Mouse (Mus musculus) stomach, embryonic 16.5 days (tissue): ENCODE data around the gene Slc36a3. TPM values are rescaled to one million over a fixed set of nuclear protein-coding genes. Genes with fewer than 3 reads are reported as not detected.

ENCODE experiments used
- ATAC-seq: fragments of 200-750 bp; cut with Nextera tagmentation; 2 replicates; pipeline ENCODE4 v1.8.0; 2017; ENCODE audit warnings: moderate number of reproducible peaks, moderate TSS enrichment; ENCODE audit not compliant: insufficient read depth, low FRiP score
- H3K27ac ChIP-seq: fragments of 300-500 bp; sonication (generic); 2 replicates; pipeline ENCODE4 v1.5.1; 2014; ENCODE audit warnings: low read length
- H3K27me3 ChIP-seq: fragments of 300-500 bp; sonication (generic); 2 replicates; pipeline ENCODE4 v1.6.1; 2014; ENCODE audit warnings: low read length, control low read depth, mixed read lengths; ENCODE audit not compliant: control insufficient read depth, insufficient read depth
- H3K36me3 ChIP-seq: fragments of 300-500 bp; sonication (generic); 2 replicates; pipeline ENCODE4 v1.6.1; 2014; ENCODE audit warnings: low read length; ENCODE audit not compliant: control insufficient read depth, insufficient read depth
- H3K4me1 ChIP-seq: fragments of 300-500 bp; sonication (generic); 2 replicates; pipeline ENCODE4 v1.6.1; 2014; ENCODE audit warnings: low read length, control low read depth, mixed read lengths; ENCODE audit not compliant: control insufficient read depth, insufficient read depth
- H3K4me2 ChIP-seq: fragments of 300-500 bp; sonication (generic); 2 replicates; pipeline ENCODE4 v1.6.1; 2014; ENCODE audit warnings: low read depth, low read length, mixed read lengths
- H3K4me3 ChIP-seq: fragments of 300-500 bp; sonication (generic); replicated peaks from 2 replicates; pipeline ENCODE4 v1.5.1; 2014; ENCODE audit warnings: mild to moderate bottlenecking, low read length
- H3K9ac ChIP-seq: fragments of 300-500 bp; sonication (generic); 2 replicates; pipeline ENCODE4 v1.6.1; 2014; ENCODE audit warnings: low read length
- H3K9me3 ChIP-seq: fragments of 300-500 bp; sonication (generic); replicated peaks from 2 replicates; pipeline ENCODE4 v1.6.1; 2016; ENCODE audit warnings: low read length, control low read depth; ENCODE audit not compliant: control insufficient read depth
- WGBS: fragments of 180-500 bp; shearing (Covaris S2); extraction: QIAGEN DNeasy Blood & Tissue Kit; methylation state at CpG from one replicate; pipeline ENCODE4 v1.1.7; 2014; 5-methylcytosine and 5-hydroxymethylcytosine counted together
- polyA plus RNA-seq: library from polyadenylated mRNA; unstranded; fragments of >200 nt; fragmentation: Nextera tagmentation; extraction: Ambion mirVana; gene quantifications from 2 replicates; pipeline ENCODE4 v1.2.1, GENCODE M21; 2015

The Slc36a3 gene
- polyA plus RNA-seq, 1 experiment from 2014 or later, result not detected

GRCm38 (mm10) chr11:55154398-55155069 lies 3.0 kb upstream of the Slc36a3 start:
- H3K9ac ChIP-seq, result no peak overlapping the region
- no peaks in the 10 kb centered on the region for H3K36me3 ChIP-seq
- H3K9me3 ChIP-seq, result no peaks in the 10 kb centered on the region
- H3K4me1 ChIP-seq, result no peaks in the 10 kb centered on the region
- H3K4me3 ChIP-seq, result no peak overlapping the region
- no peak for ATAC-seq
- H3K27me3 ChIP-seq, result no peaks in the 10 kb centered on the region
- WGBS, result 45% methylated on average over 3 of the region's 3 CpGs
- no peak overlapping the region for H3K27ac ChIP-seq
- no peak overlapping the region for H3K4me2 ChIP-seq

GRCm38 (mm10) chr11:55148461-55148860 lies 3.0 kb downstream of the Slc36a3 start:
- H3K9me3 ChIP-seq, result no peaks in the 10 kb centered on the region
- ATAC-seq, result no peak
- WGBS, result 66% methylated on average over 4 of the region's 4 CpGs
- H3K4me2 ChIP-seq, result no peak overlapping the region
- H3K9ac ChIP-seq, result no peak overlapping the region
- H3K4me1 ChIP-seq, result no peaks in the 10 kb centered on the region
- H3K4me3 ChIP-seq, result no peak overlapping the region
- no peaks in the 10 kb centered on the region for H3K36me3 ChIP-seq
- no peak overlapping the region for H3K27ac ChIP-seq
- H3K27me3 ChIP-seq, result no peaks in the 10 kb centered on the region

GRCm38 (mm10) chr11:55147423-55147822 lies 4.1 kb downstream of the Slc36a3 start:
- no peaks in the 10 kb centered on the region for H3K9me3 ChIP-seq
- no peaks in the 10 kb centered on the region for H3K36me3 ChIP-seq
- H3K4me2 ChIP-seq, result no peak overlapping the region
- no peak overlapping the region for H3K9ac ChIP-seq
- H3K27me3 ChIP-seq, result no peaks in the 10 kb centered on the region
- no peak for ATAC-seq
- 56% methylated on average over 6 of the region's 6 CpGs for WGBS
- no peak overlapping the region for H3K27ac ChIP-seq
- H3K4me3 ChIP-seq, result no peak overlapping the region
- H3K4me1 ChIP-seq, result no peaks in the 10 kb centered on the region

- Histone ChIP-seq H3K4me1 (no peaks in the 10 kb centered on the region), H3K27ac (no peak overlapping the region), H3K9me3 (no peaks in the 10 kb centered on the region), H3K27me3 (no peaks in the 10 kb centered on the region), H3K36me3 (no peaks in the 10 kb centered on the region), H3K4me2 (no peak overlapping the region), H3K4me3 (no peak overlapping the region), H3K9ac (no peak overlapping the region)
- 80% methylated on average over 1 of the region's 1 CpGs for WGBS
- no peak for ATAC-seq
Observed at GRCm38 (mm10) chr11:55146855-55147254, 4.7 kb downstream of the Slc36a3 start.

- Histone ChIP-seq H3K9me3 (no peaks in the 10 kb centered on the region), H3K36me3 (no peaks in the 10 kb centered on the region), H3K4me3 (no peak overlapping the region), H3K4me1 (no peaks in the 10 kb centered on the region), H3K27ac (no peak overlapping the region), H3K27me3 (no peaks in the 10 kb centered on the region), H3K9ac (no peak overlapping the region), H3K4me2 (no peak overlapping the region)
- 49% methylated on average over 5 of the region's 5 CpGs for WGBS
- ATAC-seq, result no peak
Observed at GRCm38 (mm10) chr11:55144011-55144410, 7.5 kb downstream of the Slc36a3 start.

GRCm38 (mm10) chr11:55141502-55141901 lies 10.0 kb downstream of the Slc36a3 start:
- Histone ChIP-seq H3K27ac (no peak overlapping the region), H3K4me1 (no peaks in the 10 kb centered on the region), H3K27me3 (no peaks in the 10 kb centered on the region), H3K9ac (no peak overlapping the region), H3K4me2 (no peak overlapping the region), H3K36me3 (no peaks in the 10 kb centered on the region), H3K4me3 (no peak overlapping the region), H3K9me3 (no peaks in the 10 kb centered on the region)
- ATAC-seq, result no peak
- WGBS, result 81% methylated on average over 4 of the region's 4 CpGs

GRCm38 (mm10) chr11:55137646-55138045 lies 13.9 kb downstream of the Slc36a3 start:
- Histone ChIP-seq H3K27ac (no peak overlapping the region), H3K4me1 (no peaks in the 10 kb centered on the region), H3K4me2 (no peak overlapping the region), H3K27me3 (no peaks in the 10 kb centered on the region), H3K9ac (no peak overlapping the region), H3K4me3 (no peak overlapping the region), H3K9me3 (no peaks in the 10 kb centered on the region), H3K36me3 (no peaks in the 10 kb centered on the region)
- ATAC-seq, result no peak

GRCm38 (mm10) chr11:55136770-55137547 lies 14.5 kb downstream of the Slc36a3 start:
- ATAC-seq, result no peak
- no peak overlapping the region for H3K27ac ChIP-seq
- no peak overlapping the region for H3K4me2 ChIP-seq
- H3K4me3 ChIP-seq, result no peak overlapping the region
- no peaks in the 10 kb centered on the region for H3K4me1 ChIP-seq
- H3K9ac ChIP-seq, result no peak overlapping the region
- 70% methylated on average over 15 of the region's 15 CpGs for WGBS
- H3K9me3 ChIP-seq, result no peaks in the 10 kb centered on the region
- H3K27me3 ChIP-seq, result no peaks in the 10 kb centered on the region
- H3K36me3 ChIP-seq, result no peaks in the 10 kb centered on the region

GRCm38 (mm10) chr11:55134871-55135270 lies 16.6 kb downstream of the Slc36a3 start:
- Histone ChIP-seq H3K36me3 (no peaks in the 10 kb centered on the region), H3K4me3 (no peak overlapping the region), H3K27ac (no peak overlapping the region), H3K27me3 (no peaks in the 10 kb centered on the region), H3K9me3 (no peaks in the 10 kb centered on the region), H3K9ac (no peak overlapping the region), H3K4me1 (no peaks in the 10 kb centered on the region), H3K4me2 (no peak overlapping the region)
- no peak for ATAC-seq
- 86% methylated on average over 5 of the region's 5 CpGs for WGBS
